Mouse (Mus musculus) midbrain, embryonic 14.5 days (tissue): ENCODE measurements around the gene Col18a1. TPM values are rescaled to one million over a fixed set of nuclear protein-coding genes. Genes with fewer than 3 reads are reported as not detected.

Experiments used
- ATAC-seq: fragments of 200-750 bp; cut with Nextera tagmentation; 2 replicates; pipeline ENCODE4 v1.8.0; 2017; ENCODE audit warnings: moderate number of reproducible peaks, moderate library complexity; ENCODE audit not compliant: low FRiP score, low TSS enrichment
- DNase-seq: peaks from one replicate; pipeline ENCODE4 v3.0.0-alpha.2; 2015
- H3K27ac ChIP-seq: fragments of 300-500 bp; sonication (generic); replicated peaks from 2 replicates; pipeline ENCODE4 v1.5.1; 2014; ENCODE audit warnings: mild to moderate bottlenecking, low read depth, low read length, moderate library complexity
- H3K27me3 ChIP-seq: fragments of 300-500 bp; sonication (generic); 2 replicates; pipeline ENCODE4 v1.6.1; 2014; ENCODE audit warnings: low read length, control low read depth, mixed read lengths; ENCODE audit not compliant: control insufficient read depth, insufficient read depth
- H3K36me3 ChIP-seq: fragments of 300-500 bp; sonication (generic); 2 replicates; pipeline ENCODE4 v1.6.1; 2014; ENCODE audit warnings: low read length, control low read depth; ENCODE audit not compliant: control insufficient read depth, insufficient read depth
- H3K4me1 ChIP-seq: fragments of 300-500 bp; sonication (generic); 2 replicates; pipeline ENCODE4 v1.6.1; 2014; ENCODE audit warnings: mild to moderate bottlenecking, antibody characterized with exemption, low read length, control low read depth; ENCODE audit not compliant: control insufficient read depth, insufficient read depth
- H3K4me2 ChIP-seq: fragments of 300-500 bp; sonication (generic); 2 replicates; pipeline ENCODE4 v1.6.1; 2014; ENCODE audit warnings: mild to moderate bottlenecking, low read length, moderate library complexity
- H3K4me3 ChIP-seq: fragments of 300-500 bp; sonication (generic); replicated peaks from 2 replicates; pipeline ENCODE4 v1.5.1; 2014; ENCODE audit warnings: low read depth, low read length
- H3K9ac ChIP-seq: fragments of 300-500 bp; sonication (generic); replicated peaks from 2 replicates; pipeline ENCODE4 v1.6.1; 2014; ENCODE audit warnings: mild to moderate bottlenecking, low read length, moderate library complexity
- H3K9me3 ChIP-seq: fragments of 300-500 bp; sonication (generic); 2 replicates; pipeline ENCODE4 v1.6.1; 2016; ENCODE audit warnings: low read length, control low read depth, mixed read lengths; ENCODE audit not compliant: control insufficient read depth
- WGBS: fragments of 180-500 bp; shearing (Covaris S2); extraction: QIAGEN DNeasy Blood & Tissue Kit; methylation state at CpG from one replicate; pipeline ENCODE4 v1.1.7; 2014; 5-methylcytosine and 5-hydroxymethylcytosine counted together
- polyA plus RNA-seq: library from polyadenylated mRNA; unstranded; fragments of >200 nt; fragmentation: Nextera tagmentation; extraction: Ambion mirVana; gene quantifications from 2 replicates; pipeline ENCODE4 v1.2.1, GENCODE M21; 2014

Gene Col18a1
- polyA plus RNA-seq, 1 experiment from 2014 or later, result 33.0 TPM

DNA sequence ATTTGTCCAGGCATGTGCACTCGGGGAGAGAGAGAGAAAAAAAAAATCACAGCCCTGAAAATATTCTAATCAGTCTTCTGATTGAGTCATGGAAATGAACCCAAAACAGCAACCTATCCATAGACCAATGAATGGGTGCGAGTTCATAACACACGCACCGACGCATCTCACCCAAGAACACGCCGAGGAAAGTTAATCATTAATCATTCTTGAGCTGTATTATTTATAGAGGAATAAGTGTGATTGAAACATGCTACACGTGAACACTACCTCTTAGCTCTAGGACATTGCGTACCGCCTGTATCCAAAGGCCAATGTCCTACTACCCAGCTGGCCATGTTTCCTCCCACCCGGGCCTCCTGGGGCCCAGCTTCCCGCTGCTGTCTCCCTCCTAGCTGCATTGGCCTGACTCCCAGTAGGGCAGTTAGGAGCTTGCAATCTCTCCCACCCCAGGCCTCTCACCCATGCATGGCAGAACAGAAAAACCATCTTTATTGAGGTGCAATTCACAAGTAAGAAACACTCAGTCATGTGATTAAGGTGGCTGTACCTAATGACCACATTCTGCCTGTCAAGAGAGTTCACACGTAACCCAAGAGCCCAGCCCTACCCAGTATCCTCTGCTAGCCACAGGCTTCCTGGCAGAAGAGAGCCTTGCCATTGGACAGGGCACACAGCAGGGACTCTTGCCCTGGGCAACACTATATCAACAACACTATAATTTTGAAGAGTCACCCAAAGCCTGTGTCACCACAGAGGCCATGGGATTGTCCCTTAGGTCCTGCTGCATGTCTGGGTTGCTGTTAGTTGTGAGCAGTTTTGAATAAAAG, 143.8 kb downstream of the Col18a1 start:
- WGBS, result 86% methylated on average over 13 of the region's 13 CpGs
- Histone ChIP-seq H3K4me3 (no peak overlapping the region), H3K9ac (no peak overlapping the region), H3K9me3 (no peaks in the 10 kb centered on the region), H3K36me3 (no peaks in the 10 kb centered on the region), H3K27ac (no peak overlapping the region), H3K4me2 (no peak overlapping the region), H3K27me3 (no peaks in the 10 kb centered on the region), H3K4me1 (no peaks in the 10 kb centered on the region)
- ATAC-seq (no peak), DNase-seq (no peak)

DNA sequence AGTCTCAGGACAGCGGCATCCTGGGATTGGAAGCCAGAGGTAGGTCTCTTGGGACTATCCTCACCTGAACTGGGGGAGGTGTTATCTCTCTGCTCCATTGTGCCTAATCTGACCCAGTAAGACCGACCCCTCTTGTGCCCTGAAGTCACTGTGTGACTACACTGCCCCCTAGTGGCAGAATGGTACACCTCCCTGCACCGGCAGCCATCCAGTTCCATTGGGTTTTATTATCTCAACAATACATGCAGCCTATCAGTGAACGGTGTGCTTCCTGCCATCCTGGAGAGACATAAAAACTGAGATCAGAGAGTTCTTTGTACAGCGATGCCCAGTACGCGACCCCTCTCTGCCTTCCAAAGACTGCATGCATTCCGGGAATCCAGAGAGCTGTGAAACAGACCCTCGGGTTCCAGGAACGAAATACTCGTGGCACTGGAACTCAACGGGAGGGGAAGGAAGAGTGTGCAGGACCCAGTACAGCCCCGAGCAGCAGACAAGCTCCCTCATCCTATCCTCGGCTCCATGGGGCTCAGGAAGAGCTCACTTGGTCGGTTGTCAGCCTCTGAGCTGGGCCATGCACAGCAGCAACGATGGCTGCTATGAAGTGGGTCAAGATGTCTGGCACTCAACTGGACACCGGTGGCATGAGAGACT, 144.8 kb downstream of the Col18a1 start:
- H3K9ac ChIP-seq, result peak overlapping the region; percentile 36; the same call in 1 of the 2 replicates
- H3K4me1 ChIP-seq, result no peaks in the 10 kb centered on the region
- H3K9me3 ChIP-seq, result no peaks in the 10 kb centered on the region
- no peaks in the 10 kb centered on the region for H3K36me3 ChIP-seq
- DNase-seq (peak; percentile 89), ATAC-seq (peak; percentile 75; the same call in 1 of the 2 replicates)
- 37% methylated on average over 17 of the region's 17 CpGs for WGBS
- no peaks in the 10 kb centered on the region for H3K27me3 ChIP-seq
- no peak overlapping the region for H3K4me3 ChIP-seq
- H3K4me2 ChIP-seq, result peak overlapping the region; percentile 39
- H3K27ac ChIP-seq, result no peak overlapping the region

DNA sequence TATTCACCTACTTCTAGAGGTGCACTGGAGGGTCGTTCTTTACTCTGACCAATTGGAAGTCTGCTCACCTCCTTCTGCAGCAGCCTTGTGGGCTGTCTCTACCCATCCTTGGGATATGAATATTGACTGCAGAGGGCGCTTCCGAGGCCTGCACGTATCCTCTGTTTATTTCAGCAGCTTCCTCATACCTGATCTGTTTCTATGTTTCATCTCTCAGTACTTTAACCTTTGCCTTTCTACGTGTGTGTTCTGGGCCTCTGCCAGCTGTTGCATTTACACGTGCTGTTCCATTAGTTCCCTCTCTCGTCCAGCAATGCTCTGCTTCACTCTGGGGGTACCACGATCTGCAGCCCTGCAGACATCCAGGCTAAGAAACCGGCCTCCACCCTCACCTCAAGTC, 148.7 kb downstream of the Col18a1 start:
- WGBS, result 73% methylated on average over 9 of the region's 9 CpGs
- Histone ChIP-seq H3K4me2 (no peak overlapping the region), H3K27ac (no peak overlapping the region), H3K27me3 (no peaks in the 10 kb centered on the region), H3K4me3 (no peak overlapping the region), H3K9me3 (no peaks in the 10 kb centered on the region), H3K4me1 (no peaks in the 10 kb centered on the region), H3K36me3 (no peaks in the 10 kb centered on the region), H3K9ac (no peak overlapping the region)
- DNase-seq (no peak), ATAC-seq (no peak)

DNA sequence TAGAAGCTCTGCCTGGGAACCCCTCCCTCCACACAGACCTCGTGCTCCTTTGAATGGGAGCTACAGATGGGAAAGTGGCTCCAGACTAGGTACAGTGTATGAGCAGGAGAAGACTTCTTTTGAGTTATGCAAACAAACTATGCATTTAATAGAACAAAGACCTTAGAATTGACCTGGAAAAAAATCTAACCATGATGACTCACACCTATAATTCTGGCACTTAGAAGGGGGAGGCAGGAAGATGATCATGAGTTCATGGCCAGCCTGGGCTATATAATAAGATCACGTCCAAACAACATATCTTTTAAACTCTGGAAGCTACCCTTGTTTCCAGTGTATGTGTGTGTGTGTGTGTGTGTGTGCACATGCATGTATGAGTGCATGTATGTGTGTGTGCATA, 149.3 kb downstream of the Col18a1 start:
- Histone ChIP-seq H3K27ac (no peak overlapping the region), H3K27me3 (no peaks in the 10 kb centered on the region), H3K4me2 (no peak overlapping the region), H3K9me3 (no peaks in the 10 kb centered on the region), H3K36me3 (no peaks in the 10 kb centered on the region), H3K4me1 (no peaks in the 10 kb centered on the region), H3K4me3 (no peak overlapping the region), H3K9ac (no peak overlapping the region)
- DNase-seq (no peak), ATAC-seq (no peak)
- WGBS, result 83% methylated on average over 2 of the region's 2 CpGs

DNA sequence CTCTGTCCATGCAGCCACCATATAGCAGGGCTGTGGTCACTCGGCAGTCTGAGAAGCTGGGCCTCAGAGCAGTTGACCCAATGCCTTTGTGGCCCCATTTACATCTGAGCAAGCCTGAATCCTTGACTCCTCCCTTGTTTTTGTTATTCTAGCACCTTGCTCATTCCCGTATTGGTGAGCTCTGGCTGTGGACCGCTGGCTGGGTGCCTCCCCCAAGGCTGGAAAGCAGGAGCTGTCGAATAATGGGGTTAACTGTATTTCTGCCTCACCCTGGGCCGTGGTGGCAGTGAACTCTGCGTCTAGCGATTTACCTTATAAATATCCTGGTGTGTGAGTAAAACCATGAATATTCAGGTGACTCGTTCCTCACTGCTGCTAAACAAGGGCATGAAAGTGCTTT, 149.8 kb downstream of the Col18a1 start:
- no peak for DNase-seq
- no peak overlapping the region for H3K4me3 ChIP-seq
- no peak for ATAC-seq
- H3K4me1 ChIP-seq, result no peaks in the 10 kb centered on the region
- no peaks in the 10 kb centered on the region for H3K36me3 ChIP-seq
- H3K27me3 ChIP-seq, result no peaks in the 10 kb centered on the region
- no peak overlapping the region for H3K9ac ChIP-seq
- 35% methylated on average over 8 of the region's 8 CpGs for WGBS
- H3K4me2 ChIP-seq, result no peak overlapping the region
- no peaks in the 10 kb centered on the region for H3K9me3 ChIP-seq
- no peak overlapping the region for H3K27ac ChIP-seq

DNA sequence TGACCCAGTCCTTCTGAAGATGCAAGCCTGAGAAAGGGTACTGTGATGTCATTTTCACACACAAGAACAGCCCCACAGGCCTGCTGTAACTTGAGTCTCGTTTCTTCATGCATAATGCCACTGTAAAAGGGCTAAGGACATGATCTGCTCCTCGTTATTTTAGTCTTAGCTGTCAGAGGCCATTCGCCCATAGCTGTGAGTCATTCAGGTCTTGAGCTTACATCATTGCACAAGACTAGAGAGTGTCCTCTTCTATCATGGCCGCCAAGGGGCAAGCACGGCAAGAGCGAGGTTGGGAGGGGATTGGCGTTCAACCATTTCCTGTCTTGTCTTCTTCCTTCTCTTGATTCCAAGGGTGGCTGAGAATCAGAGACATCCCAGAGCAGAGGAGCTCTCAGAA, 150.3 kb downstream of the Col18a1 start:
- H3K9me3 ChIP-seq, result no peaks in the 10 kb centered on the region
- H3K9ac ChIP-seq, result no peak overlapping the region
- ATAC-seq (no peak), DNase-seq (no peak)
- H3K27me3 ChIP-seq, result no peaks in the 10 kb centered on the region
- WGBS, result 89% methylated on average over 7 of the region's 7 CpGs
- H3K36me3 ChIP-seq, result no peaks in the 10 kb centered on the region
- no peak overlapping the region for H3K4me2 ChIP-seq
- H3K27ac ChIP-seq, result no peak overlapping the region
- H3K4me3 ChIP-seq, result no peak overlapping the region
- H3K4me1 ChIP-seq, result no peaks in the 10 kb centered on the region

DNA sequence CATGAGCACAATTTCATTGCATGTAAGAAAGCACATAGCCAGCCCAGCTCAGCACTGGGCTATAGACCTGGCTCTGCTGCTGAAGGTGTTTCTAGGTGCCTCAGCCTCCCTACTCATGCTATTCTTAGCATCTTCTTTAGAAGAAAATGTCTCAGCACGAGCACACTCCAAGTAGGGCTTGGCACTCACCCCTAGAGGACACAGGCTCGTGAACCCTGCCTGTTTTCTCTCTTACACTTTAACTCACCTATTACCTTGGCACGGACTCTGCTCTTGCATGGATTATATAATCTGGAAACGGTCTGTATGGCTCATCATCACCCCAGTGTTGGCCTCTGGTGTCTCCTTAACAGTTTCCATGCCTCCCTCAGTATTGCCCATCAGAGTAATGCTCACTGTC, 154.7 kb downstream of the Col18a1 start:
- Histone ChIP-seq H3K27me3 (no peaks in the 10 kb centered on the region), H3K9me3 (no peaks in the 10 kb centered on the region), H3K4me2 (no peak overlapping the region), H3K4me1 (peaks cover 11% of the 10 kb centered on the region), H3K36me3 (no peaks in the 10 kb centered on the region), H3K27ac (no peak overlapping the region), H3K9ac (no peak overlapping the region), H3K4me3 (no peak overlapping the region)
- no peak for DNase-seq
- ATAC-seq, result no peak
- 88% methylated on average over 4 of the region's 4 CpGs for WGBS

DNA sequence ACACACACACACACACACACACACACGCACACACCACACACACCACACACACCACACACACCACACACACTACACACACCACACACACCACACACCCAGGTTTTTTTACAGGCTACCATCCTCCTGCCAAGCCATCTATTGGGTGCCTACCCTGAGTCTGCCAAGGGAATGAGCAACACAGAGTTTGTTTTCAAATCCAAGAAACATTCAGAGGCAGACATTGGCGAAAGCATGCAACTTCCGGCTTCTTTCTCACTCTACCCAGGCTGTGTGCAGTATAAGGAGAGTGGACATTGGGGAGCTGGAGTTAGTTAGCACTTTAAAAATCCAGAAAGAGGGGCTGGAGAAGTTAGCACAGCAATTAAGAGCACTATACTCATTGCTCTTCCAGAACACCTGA, 157.7 kb downstream of the Col18a1 start:
- no peak for ATAC-seq
- no peak for DNase-seq
- H3K36me3 ChIP-seq, result no peaks in the 10 kb centered on the region
- peaks cover 11% of the 10 kb centered on the region for H3K4me1 ChIP-seq
- H3K9ac ChIP-seq, result no peak overlapping the region
- 80% methylated on average over 3 of the region's 3 CpGs for WGBS
- H3K4me2 ChIP-seq, result no peak overlapping the region
- no peaks in the 10 kb centered on the region for H3K9me3 ChIP-seq
- no peak overlapping the region for H3K4me3 ChIP-seq
- no peaks in the 10 kb centered on the region for H3K27me3 ChIP-seq
- peak overlapping the region; percentile 77 for H3K27ac ChIP-seq
